Mouse (Mus musculus): ENCODE data around the gene Shisa8. TPM values are rescaled to one million over a fixed set of nuclear protein-coding genes. Genes with fewer than 3 reads are reported as not detected.

Shisa8 gene
- polyA plus RNA-seq, 1 experiment from 2014 or later = not detected

DNA sequence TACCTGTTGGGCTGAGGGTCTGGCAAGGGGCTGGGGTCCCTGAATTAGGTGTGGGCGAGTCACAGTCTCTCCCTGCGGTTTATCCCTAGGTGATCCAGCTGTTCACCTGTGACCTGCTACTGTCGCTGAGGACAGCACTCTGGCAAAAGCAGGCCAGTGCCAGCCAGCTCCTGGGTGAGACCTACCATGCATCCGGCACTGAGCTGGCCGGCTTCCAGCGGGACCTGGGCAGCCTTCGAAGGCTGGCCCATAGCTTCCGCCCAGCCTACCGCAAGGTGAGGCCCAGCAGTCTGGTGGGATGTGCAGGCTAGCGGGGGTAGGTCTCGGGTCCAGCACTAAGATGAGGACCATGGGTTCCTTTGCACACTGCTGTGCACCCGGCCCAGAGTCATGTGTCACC, 13.1 kb downstream of the Shisa8 start:
- no peak for ATAC-seq (ENCODE audit: insufficient read depth, low FRiP score)
- Histone ChIP-seq H3K9ac (ENCODE audit: low read length) (no peak overlapping the region), H3K27me3 (ENCODE audit: control insufficient read depth, insufficient read depth, low read length) (no peaks in the 10 kb centered on the region), H3K36me3 (ENCODE audit: control insufficient read depth, insufficient read depth, low read length) (peaks cover 54% of the 10 kb centered on the region), H3K4me1 (ENCODE audit: control insufficient read depth, insufficient read depth, low read length) (no peaks in the 10 kb centered on the region), H3K4me3 (replicated peaks; ENCODE audit: low read length) (no peak overlapping the region), H3K27ac (ENCODE audit: low read length) (no peak overlapping the region), H3K4me2 (ENCODE audit: low read depth, low read length) (no peak overlapping the region), H3K9me3 (replicated peaks; ENCODE audit: control insufficient read depth, low read length) (no peaks in the 10 kb centered on the region)
- WGBS = 88% methylated on average over 12 of the region's 12 CpGs

DNA sequence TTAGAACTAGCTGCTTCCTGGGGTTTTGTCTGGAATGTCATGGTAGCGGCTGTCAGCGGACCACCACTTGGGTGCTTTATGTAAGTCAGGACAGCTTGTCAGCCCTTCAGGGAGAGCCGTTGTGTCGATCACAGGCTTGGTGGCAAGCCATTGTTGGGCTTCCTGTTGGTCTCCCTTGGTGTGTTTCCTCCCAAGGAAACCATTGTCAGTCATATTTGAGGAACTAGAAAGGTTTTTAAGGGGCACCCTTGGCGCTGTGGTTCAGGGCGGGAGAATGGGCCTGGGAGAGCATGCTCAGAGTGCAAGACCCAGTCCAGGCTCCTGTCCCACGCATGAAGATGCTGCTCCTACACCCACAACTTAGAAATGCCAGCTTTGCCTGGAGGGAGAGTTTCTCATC, 14.3 kb downstream of the Shisa8 start:
- H3K9ac ChIP-seq (ENCODE audit: low read length) = no peak overlapping the region
- no peak overlapping the region for H3K4me2 ChIP-seq (ENCODE audit: low read depth, low read length)
- no peak overlapping the region for H3K27ac ChIP-seq (ENCODE audit: low read length)
- H3K27me3 ChIP-seq (ENCODE audit: control insufficient read depth, insufficient read depth, low read length) = no peaks in the 10 kb centered on the region
- H3K4me1 ChIP-seq (ENCODE audit: control insufficient read depth, insufficient read depth, low read length) = no peaks in the 10 kb centered on the region
- no peaks in the 10 kb centered on the region for H3K9me3 ChIP-seq (replicated peaks; ENCODE audit: control insufficient read depth, low read length)
- WGBS = 80% methylated on average over 7 of the region's 7 CpGs
- H3K36me3 ChIP-seq (ENCODE audit: control insufficient read depth, insufficient read depth, low read length) = peaks cover 52% of the 10 kb centered on the region
- H3K4me3 ChIP-seq (replicated peaks; ENCODE audit: low read length) = no peak overlapping the region
- no peak for ATAC-seq (ENCODE audit: insufficient read depth, low FRiP score)

DNA sequence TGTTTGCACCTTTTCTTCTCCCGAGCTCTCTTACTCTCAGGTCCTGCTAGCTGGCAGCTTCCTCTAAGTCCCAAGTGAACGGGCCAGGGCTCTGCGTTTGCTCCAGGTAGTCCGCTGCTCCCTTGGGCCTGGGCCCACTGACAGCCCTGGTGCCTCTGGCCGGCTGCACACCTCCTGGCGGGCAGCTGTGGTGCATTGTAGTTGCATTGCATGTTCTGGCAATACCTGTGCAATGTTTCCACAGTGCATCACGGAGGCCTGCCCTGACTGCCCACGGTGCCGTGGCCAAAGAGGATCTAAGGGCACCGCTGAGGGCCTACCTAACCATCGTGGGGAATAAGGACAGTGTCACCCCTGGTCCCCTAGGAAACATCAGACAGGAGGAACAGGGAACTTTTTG, 14.7 kb downstream of the Shisa8 start:
- no peak for ATAC-seq (ENCODE audit: insufficient read depth, low FRiP score)
- no peaks in the 10 kb centered on the region for H3K4me1 ChIP-seq (ENCODE audit: control insufficient read depth, insufficient read depth, low read length)
- H3K9ac ChIP-seq (ENCODE audit: low read length) = no peak overlapping the region
- WGBS = 92% methylated on average over 11 of the region's 11 CpGs
- H3K4me3 ChIP-seq (replicated peaks; ENCODE audit: low read length) = no peak overlapping the region
- no peak overlapping the region for H3K4me2 ChIP-seq (ENCODE audit: low read depth, low read length)
- H3K9me3 ChIP-seq (replicated peaks; ENCODE audit: control insufficient read depth, low read length) = no peaks in the 10 kb centered on the region
- H3K36me3 ChIP-seq (ENCODE audit: control insufficient read depth, insufficient read depth, low read length) = peaks cover 48% of the 10 kb centered on the region
- no peak overlapping the region for H3K27ac ChIP-seq (ENCODE audit: low read length)
- H3K27me3 ChIP-seq (ENCODE audit: control insufficient read depth, insufficient read depth, low read length) = no peaks in the 10 kb centered on the region

DNA sequence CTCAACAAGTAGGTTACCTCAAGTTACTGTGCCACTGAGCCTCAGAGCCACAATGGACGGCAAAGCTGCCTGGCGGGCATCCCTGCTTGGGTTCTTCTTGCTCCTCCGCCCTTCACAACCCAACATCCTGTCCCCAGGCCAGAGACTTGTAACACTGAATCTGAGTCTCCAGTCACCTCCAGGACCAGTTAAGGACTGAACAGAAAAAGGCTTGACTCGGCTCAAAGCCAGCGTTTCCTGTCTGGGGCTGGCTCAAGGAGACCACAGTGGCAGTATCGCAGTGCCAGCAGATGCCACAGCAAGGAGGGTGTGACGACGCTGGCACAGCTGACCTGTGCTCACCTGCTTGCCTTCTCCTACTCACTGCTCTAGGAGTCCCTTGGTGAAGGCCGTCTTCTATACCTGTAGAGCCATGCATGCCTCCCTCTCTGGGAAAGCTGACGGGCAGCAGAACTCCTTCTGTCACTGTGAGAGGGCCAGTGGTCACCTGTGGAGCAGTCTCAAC, 15.3 kb downstream of the Shisa8 start:
- no peak overlapping the region for H3K27ac ChIP-seq (ENCODE audit: low read length)
- no peak overlapping the region for H3K4me2 ChIP-seq (ENCODE audit: low read depth, low read length)
- no peak overlapping the region for H3K9ac ChIP-seq (ENCODE audit: low read length)
- no peaks in the 10 kb centered on the region for H3K27me3 ChIP-seq (ENCODE audit: control insufficient read depth, insufficient read depth, low read length)
- no peaks in the 10 kb centered on the region for H3K9me3 ChIP-seq (replicated peaks; ENCODE audit: control insufficient read depth, low read length)
- H3K36me3 ChIP-seq (ENCODE audit: control insufficient read depth, insufficient read depth, low read length) = peaks cover 47% of the 10 kb centered on the region
- no peaks in the 10 kb centered on the region for H3K4me1 ChIP-seq (ENCODE audit: control insufficient read depth, insufficient read depth, low read length)
- H3K4me3 ChIP-seq (replicated peaks; ENCODE audit: low read length) = no peak overlapping the region
- WGBS = 85% methylated on average over 10 of the region's 10 CpGs
- no peak for ATAC-seq (ENCODE audit: insufficient read depth, low FRiP score)

DNA sequence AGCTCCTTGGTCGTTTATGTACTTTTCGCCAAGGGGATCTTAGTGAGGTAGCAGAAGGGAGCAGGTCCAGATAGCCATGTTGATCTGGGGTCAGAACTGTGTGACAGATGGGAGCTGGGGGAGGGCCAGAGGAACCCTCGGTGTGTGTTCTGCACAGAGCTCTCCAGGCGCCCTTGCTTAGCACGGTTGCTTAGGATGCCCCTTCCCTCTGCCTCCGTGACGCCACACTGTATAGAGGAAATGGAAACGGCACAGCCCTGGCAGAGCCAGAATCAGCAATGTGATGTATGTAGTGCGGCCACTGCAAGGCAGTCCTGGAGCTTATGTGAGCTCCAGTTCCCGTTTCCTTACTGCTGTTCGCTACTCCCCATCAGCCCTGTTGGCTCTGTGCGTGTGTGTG, 16.3 kb downstream of the Shisa8 start:
- Histone ChIP-seq H3K27ac (ENCODE audit: low read length) (no peak overlapping the region), H3K4me3 (replicated peaks; ENCODE audit: low read length) (no peak overlapping the region), H3K27me3 (ENCODE audit: control insufficient read depth, insufficient read depth, low read length) (no peaks in the 10 kb centered on the region), H3K9ac (ENCODE audit: low read length) (no peak overlapping the region), H3K9me3 (replicated peaks; ENCODE audit: control insufficient read depth, low read length) (no peaks in the 10 kb centered on the region), H3K36me3 (ENCODE audit: control insufficient read depth, insufficient read depth, low read length) (peaks cover 50% of the 10 kb centered on the region), H3K4me1 (ENCODE audit: control insufficient read depth, insufficient read depth, low read length) (no peaks in the 10 kb centered on the region), H3K4me2 (ENCODE audit: low read depth, low read length) (no peak overlapping the region)
- no peak for ATAC-seq (ENCODE audit: insufficient read depth, low FRiP score)
- WGBS = 86% methylated on average over 12 of the region's 12 CpGs

DNA sequence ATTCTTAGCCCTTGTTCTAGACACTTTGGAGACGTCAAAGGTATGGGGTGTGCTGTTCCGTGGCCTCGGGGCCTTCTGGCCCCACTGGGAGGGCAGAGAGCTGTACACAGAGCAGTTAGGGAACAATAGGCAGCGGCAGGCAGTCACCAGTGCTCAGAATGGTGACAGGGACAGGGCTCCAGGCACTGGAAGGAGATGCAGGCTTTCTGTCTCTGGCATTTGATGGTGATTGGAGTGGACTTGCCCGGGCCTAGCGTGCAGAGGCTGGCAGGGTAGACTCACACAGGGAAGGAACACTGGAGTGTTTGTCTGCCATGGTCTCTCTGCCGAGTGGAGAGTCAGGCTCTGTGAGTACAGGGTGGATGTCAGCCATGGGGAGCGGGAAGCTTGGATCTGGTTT, 20.0 kb downstream of the Shisa8 start:
- ATAC-seq (ENCODE audit: insufficient read depth, low FRiP score) = no peak
- no peak overlapping the region for H3K27ac ChIP-seq (ENCODE audit: low read length)
- peaks cover 42% of the 10 kb centered on the region for H3K36me3 ChIP-seq (ENCODE audit: control insufficient read depth, insufficient read depth, low read length)
- H3K4me3 ChIP-seq (replicated peaks; ENCODE audit: low read length) = no peak overlapping the region
- H3K9ac ChIP-seq (ENCODE audit: low read length) = no peak overlapping the region
- H3K4me2 ChIP-seq (ENCODE audit: low read depth, low read length) = no peak overlapping the region
- H3K4me1 ChIP-seq (ENCODE audit: control insufficient read depth, insufficient read depth, low read length) = no peaks in the 10 kb centered on the region
- 88% methylated on average over 8 of the region's 8 CpGs for WGBS
- H3K9me3 ChIP-seq (replicated peaks; ENCODE audit: control insufficient read depth, low read length) = no peaks in the 10 kb centered on the region
- no peaks in the 10 kb centered on the region for H3K27me3 ChIP-seq (ENCODE audit: control insufficient read depth, insufficient read depth, low read length)

DNA sequence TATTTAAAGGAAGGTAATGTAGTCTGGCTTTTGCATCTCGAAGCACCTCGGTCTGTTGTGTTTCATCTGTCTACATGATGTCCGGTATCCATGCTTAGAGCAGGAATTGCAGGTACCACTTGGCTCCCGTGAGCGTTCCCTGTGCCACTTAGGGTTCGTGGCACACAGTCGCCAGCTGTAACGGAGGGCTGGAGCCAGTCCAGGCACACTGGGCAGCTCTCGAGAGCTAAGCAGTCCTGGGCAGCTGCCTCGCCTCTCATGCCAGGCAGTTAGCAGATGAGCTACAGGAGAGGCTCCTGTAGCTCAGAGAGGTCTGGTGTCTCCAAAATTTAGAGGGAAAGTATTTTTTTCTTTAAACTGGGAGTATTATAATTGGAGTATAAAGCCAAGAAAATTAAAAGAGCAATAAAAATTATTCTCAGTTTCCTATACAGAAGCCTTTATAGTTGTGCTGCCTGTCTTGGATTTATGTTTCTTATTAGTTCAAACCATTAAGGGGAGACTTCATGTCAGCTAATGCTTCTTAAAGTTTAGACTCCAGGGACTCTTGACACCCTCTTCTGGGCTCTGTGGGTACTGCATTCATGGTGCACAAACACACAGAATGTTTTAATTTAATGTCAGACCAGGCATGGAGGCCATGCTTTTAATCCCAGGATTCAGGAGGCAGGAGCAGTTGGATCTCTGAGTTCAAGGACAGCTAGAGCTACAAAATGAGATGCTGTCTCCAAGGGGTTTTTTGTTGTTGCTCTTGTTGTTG, 24.0 kb downstream of the Shisa8 start:
- WGBS = 95% methylated on average over 10 of the region's 10 CpGs
- Histone ChIP-seq H3K9ac (ENCODE audit: low read length) (no peak overlapping the region), H3K9me3 (replicated peaks; ENCODE audit: control insufficient read depth, low read length) (no peaks in the 10 kb centered on the region), H3K4me2 (ENCODE audit: low read depth, low read length) (no peak overlapping the region), H3K36me3 (ENCODE audit: control insufficient read depth, insufficient read depth, low read length) (peaks cover 35% of the 10 kb centered on the region; the same call in 1 of the 2 replicates), H3K27me3 (ENCODE audit: control insufficient read depth, insufficient read depth, low read length) (no peaks in the 10 kb centered on the region), H3K4me1 (ENCODE audit: control insufficient read depth, insufficient read depth, low read length) (no peaks in the 10 kb centered on the region), H3K27ac (ENCODE audit: low read length) (no peak overlapping the region), H3K4me3 (replicated peaks; ENCODE audit: low read length) (no peak overlapping the region)
- no peak for ATAC-seq (ENCODE audit: insufficient read depth, low FRiP score)

DNA sequence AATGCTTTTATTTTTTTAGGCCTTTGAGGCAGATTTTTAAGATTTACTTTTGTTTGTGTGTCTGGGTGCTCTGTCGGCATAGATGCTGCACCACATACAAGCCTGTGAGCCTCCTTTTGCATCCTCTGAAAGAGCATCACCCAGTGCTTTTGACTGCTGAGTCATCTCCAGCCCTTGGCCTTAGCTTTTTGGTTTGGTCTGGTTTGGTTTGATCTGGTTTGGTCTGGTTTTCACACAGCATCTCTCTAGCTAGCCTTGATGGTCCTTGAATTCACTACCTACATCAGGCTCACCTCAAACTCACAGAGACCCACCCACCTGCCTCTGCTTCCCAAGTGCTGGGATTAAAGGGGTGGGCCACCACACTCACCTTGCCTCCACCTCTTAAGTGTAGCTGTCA, 24.7 kb downstream of the Shisa8 start:
- WGBS = 91% methylated on average over 1 of the region's 1 CpGs
- no peaks in the 10 kb centered on the region for H3K4me1 ChIP-seq (ENCODE audit: control insufficient read depth, insufficient read depth, low read length)
- no peaks in the 10 kb centered on the region for H3K9me3 ChIP-seq (replicated peaks; ENCODE audit: control insufficient read depth, low read length)
- H3K27me3 ChIP-seq (ENCODE audit: control insufficient read depth, insufficient read depth, low read length) = no peaks in the 10 kb centered on the region
- peaks cover 35% of the 10 kb centered on the region; the same call in 1 of the 2 replicates for H3K36me3 ChIP-seq (ENCODE audit: control insufficient read depth, insufficient read depth, low read length)
- no peak overlapping the region for H3K4me3 ChIP-seq (replicated peaks; ENCODE audit: low read length)
- H3K27ac ChIP-seq (ENCODE audit: low read length) = no peak overlapping the region
- H3K4me2 ChIP-seq (ENCODE audit: low read depth, low read length) = no peak overlapping the region
- no peak for ATAC-seq (ENCODE audit: insufficient read depth, low FRiP score)
- H3K9ac ChIP-seq (ENCODE audit: low read length) = no peak overlapping the region

DNA sequence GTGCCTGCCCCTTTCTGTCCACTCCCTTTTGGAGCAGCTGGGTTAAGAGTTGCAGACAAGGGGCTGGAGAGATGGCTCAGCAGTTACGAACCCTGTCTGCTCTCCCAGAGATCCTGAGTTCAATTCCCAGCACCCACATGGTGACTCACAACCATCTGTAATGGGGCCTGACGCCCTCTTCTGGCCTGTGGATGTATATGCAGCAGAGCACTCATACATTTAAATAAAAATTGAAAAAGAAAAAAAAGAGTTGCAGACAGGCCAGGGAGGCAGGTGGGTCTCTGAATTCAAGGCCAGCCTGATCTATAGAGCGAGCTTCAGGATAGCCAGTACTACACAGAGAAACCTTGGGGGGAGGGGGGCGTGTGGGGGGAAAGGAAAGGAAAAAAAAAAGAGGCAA, 25.2 kb downstream of the Shisa8 start:
- ATAC-seq (ENCODE audit: insufficient read depth, low FRiP score) = no peak
- Histone ChIP-seq H3K4me2 (ENCODE audit: low read depth, low read length) (no peak overlapping the region), H3K27me3 (ENCODE audit: control insufficient read depth, insufficient read depth, low read length) (no peaks in the 10 kb centered on the region), H3K9ac (ENCODE audit: low read length) (no peak overlapping the region), H3K36me3 (ENCODE audit: control insufficient read depth, insufficient read depth, low read length) (peaks cover 37% of the 10 kb centered on the region), H3K4me1 (ENCODE audit: control insufficient read depth, insufficient read depth, low read length) (no peaks in the 10 kb centered on the region), H3K4me3 (replicated peaks; ENCODE audit: low read length) (no peak overlapping the region), H3K9me3 (replicated peaks; ENCODE audit: control insufficient read depth, low read length) (peaks cover under 1% of the 10 kb centered on the region; the same call in 1 of the 2 replicates), H3K27ac (ENCODE audit: low read length) (no peak overlapping the region)
- 87% methylated on average over 4 of the region's 4 CpGs for WGBS
